9 mouse cellular contexts compared by ENCODE assay signal in genomic region chr1:121490241-121490640, GRCm38 (mm10). TPM values are rescaled to one million over a fixed set of nuclear protein-coding genes. Genes with fewer than 3 reads are reported as not detected.
DNase-seq lines count a peak whose midpoint lies in the region; ATAC-seq and TF ChIP-seq lines count a peak whose summit lies in the region.
"Had no signal": no experiment of that assay in that cellular context is flagged by ENCODE, and none has a peak within 500 bp of the region (broad histone marks: within the 10 kb centered on the region; RNA-seq: fewer than 3 reads in every experiment).

No protein-coding gene starts in this region.

- H3K27me3 ChIP-seq in heart, postnatal 0 days (ENCODE audit: control insufficient read depth, insufficient read depth, low read length): no peaks in the 10 kb centered on the region
- no peaks in the 10 kb centered on the region for H3K27me3 ChIP-seq in heart, embryonic 10.5 days (ENCODE audit: insufficient read depth, poor library complexity, severe bottlenecking)
- no peaks in the 10 kb centered on the region for H3K27me3 ChIP-seq in ES-Bruce4 (ENCODE audit: control insufficient read depth, insufficient read depth, low read length, poor library complexity, severe bottlenecking)
- no peaks in the 10 kb centered on the region for H3K27me3 ChIP-seq in limb, embryonic 13.5 days
- H3K27me3 ChIP-seq in small intestine, adult 2 months (ENCODE audit: control insufficient read depth, insufficient read depth, low read length): no peaks in the 10 kb centered on the region

- TF ChIP-seq EP300 in heart, postnatal 0 days (IDR thresholded peaks at IDR 0.05; ENCODE audit: low read depth): no peak
- no peak for TF ChIP-seq EP300 in ES-Bruce4 (IDR thresholded peaks at IDR 0.05; ENCODE audit: insufficient read depth, low read depth, low read length)

- no peak overlapping the region for H3K4me2 ChIP-seq in heart, postnatal 0 days (ENCODE audit: low read depth, low read length)
- no peak overlapping the region for H3K4me2 ChIP-seq in limb, embryonic 13.5 days (replicated peaks)

- no peaks in the 10 kb centered on the region for H3K4me1 ChIP-seq in heart, postnatal 0 days (ENCODE audit: control insufficient read depth, insufficient read depth)
- no peaks in the 10 kb centered on the region for H3K4me1 ChIP-seq in heart, embryonic 10.5 days
- no peaks in the 10 kb centered on the region for H3K4me1 ChIP-seq in ES-Bruce4 (ENCODE audit: control insufficient read depth, insufficient read depth, low read length)
- no peaks in the 10 kb centered on the region for H3K4me1 ChIP-seq in limb, embryonic 13.5 days
- H3K4me1 ChIP-seq in small intestine, adult 2 months (ENCODE audit: control insufficient read depth, insufficient read depth, insufficient read length, low read length): no peaks in the 10 kb centered on the region

- no peak for ATAC-seq in heart, postnatal 0 days (ENCODE audit: insufficient read depth, low read depth)
- 0 out of 2 replicates have a peak, but pooled peaks have one; percentile 40 for ATAC-seq in limb, embryonic 13.5 days (ENCODE audit: low FRiP score, low read depth)

- H3K9ac ChIP-seq in heart, postnatal 0 days (replicated peaks; ENCODE audit: low read depth, low read length): no peak overlapping the region
- no peak overlapping the region for H3K9ac ChIP-seq in ES-Bruce4 (ENCODE audit: low read depth, poor library complexity, severe bottlenecking)
- H3K9ac ChIP-seq in limb, embryonic 13.5 days: no peak overlapping the region

- H3K9me3 ChIP-seq in heart, postnatal 0 days (replicated peaks; ENCODE audit: control insufficient read depth, low read length): no peaks in the 10 kb centered on the region
- H3K9me3 ChIP-seq in heart, embryonic 10.5 days: no peaks in the 10 kb centered on the region
- H3K9me3 ChIP-seq in ES-Bruce4 (replicated peaks; ENCODE audit: control insufficient read depth, insufficient read depth, low read length, poor library complexity, severe bottlenecking): no peaks in the 10 kb centered on the region
- no peaks in the 10 kb centered on the region for H3K9me3 ChIP-seq in limb, embryonic 13.5 days

- H3K36me3 ChIP-seq in heart, postnatal 0 days (replicated peaks; ENCODE audit: control insufficient read depth, insufficient read depth, low read length): peaks cover 82% of the 10 kb centered on the region
- peaks cover 58% of the 10 kb centered on the region for H3K36me3 ChIP-seq in heart, embryonic 10.5 days
- no peaks in the 10 kb centered on the region for H3K36me3 ChIP-seq in ES-Bruce4 (ENCODE audit: control insufficient read depth, insufficient read depth, low read length, poor library complexity, severe bottlenecking)
- peaks cover 74% of the 10 kb centered on the region for H3K36me3 ChIP-seq in limb, embryonic 13.5 days
- H3K36me3 ChIP-seq in small intestine, adult 2 months (ENCODE audit: control insufficient read depth, insufficient read depth, low read length): peaks cover 47% of the 10 kb centered on the region

- no peak for DNase-seq in heart, postnatal 0 days (ENCODE audit: low spot score)
- no peak for DNase-seq in heart, embryonic 10.5 days (ENCODE audit: low spot score)
- DNase-seq in brain, embryonic 14.5 days (ENCODE audit: low read depth): peak; percentile 42
- DNase-seq in induced T-regulatory cell, adult 2 months (ENCODE audit: low read depth): peak; percentile 19
- no peak for DNase-seq in cerebellum, adult 9-10 months

- TF ChIP-seq POLR2A in ES-Bruce4 (IDR thresholded peaks at IDR 0.05; ENCODE audit: insufficient read depth, low read length): no peak
- TF ChIP-seq POLR2A in brain, embryonic 14.5 days (IDR thresholded peaks at IDR 0.05; ENCODE audit: borderline replicate concordance, extremely low read depth, insufficient read depth, insufficient read length, poor library complexity, severe bottlenecking): no peak
- no peak for TF ChIP-seq POLR2A in small intestine, adult 2 months (IDR thresholded peaks at IDR 0.05; ENCODE audit: low read depth, low read length)

- TF ChIP-seq CTCF in heart, postnatal 0 days (IDR thresholded peaks at IDR 0.05; ENCODE audit: low read depth): peak; percentile 57
- TF ChIP-seq CTCF in ES-Bruce4 (IDR thresholded peaks at IDR 0.05; ENCODE audit: low read depth, low read length): peak; percentile 59
- TF ChIP-seq CTCF in brain, embryonic 14.5 days (IDR thresholded peaks at IDR 0.05; ENCODE audit: borderline replicate concordance, extremely low read depth, insufficient read depth, insufficient read length): peak; percentile 59; the same call in 1 of the 2 replicates
- peak; percentile 62; the same call in 1 of the 2 replicates for TF ChIP-seq CTCF in small intestine, adult 2 months (IDR thresholded peaks at IDR 0.05; ENCODE audit: extremely low read depth, insufficient read length, insufficient replicate concordance, low read depth, low read length)

- H3K27ac ChIP-seq in heart, postnatal 0 days (ENCODE audit: low read depth): no peak overlapping the region
- no peak overlapping the region for H3K27ac ChIP-seq in heart, embryonic 10.5 days
- H3K27ac ChIP-seq in ES-Bruce4 (ENCODE audit: insufficient read depth, low read length): no peak overlapping the region
- no peak overlapping the region for H3K27ac ChIP-seq in limb, embryonic 13.5 days
- H3K27ac ChIP-seq in small intestine, adult 2 months (ENCODE audit: insufficient read depth, low read depth, low read length): no peak overlapping the region

- WGBS in heart, postnatal 0 days: 27% methylated on average over 5 of the region's 5 CpGs
- 34% methylated on average over 5 of the region's 5 CpGs for WGBS in heart, embryonic 10.5 days
- WGBS in limb, embryonic 13.5 days: 38% methylated on average over 5 of the region's 5 CpGs
- WGBS in small intestine, adult 2 months: 52% methylated on average over 5 of the region's 5 CpGs

- no peak overlapping the region for H3K4me3 ChIP-seq in heart, postnatal 0 days (ENCODE audit: low read depth, low read length)
- no peak overlapping the region for H3K4me3 ChIP-seq in heart, embryonic 10.5 days
- H3K4me3 ChIP-seq in ES-Bruce4 (ENCODE audit: low read depth, low read length): no peak overlapping the region
- no peak overlapping the region for H3K4me3 ChIP-seq in limb, embryonic 13.5 days
- no peak overlapping the region for H3K4me3 ChIP-seq in small intestine, adult 2 months (ENCODE audit: low read depth, low read length)

RNA-seq across cellular contexts. Expression of gene Htr5b, which starts 38.0 kb away (rescaled TPM):
- not detected in 2 replicates for total RNA-seq in heart, postnatal 0 days (2014; rRNA removed; ENCODE audit: low replicate concordance)
- polyA plus RNA-seq in heart, postnatal 0 days (2015; fragmentation: Nextera tagmentation; extraction: Ambion mirVana): not detected in 2 replicates
- 0.09 TPM in 1 of 2 replicates, not detected in the other for polyA plus RNA-seq in heart, embryonic 10.5 days (2016; fragmentation: Nextera tagmentation; extraction: Ambion mirVana)
- not detected in 2 replicates for polyA plus RNA-seq in ES-Bruce4 (2011; ENCODE audit: insufficient read depth, insufficient read length, low read depth, missing spikeins)
- polyA plus RNA-seq in brain, embryonic 14.5 days (2012; rRNA removed): 0.55 and 0.88 TPM in 2 replicates
- 0.38 and 0.47 TPM in 2 replicates for polyA plus RNA-seq in limb, embryonic 13.5 days (2015; fragmentation: Nextera tagmentation; extraction: Ambion mirVana)
- polyA plus RNA-seq in small intestine, adult 2 months (2012; rRNA removed): not detected in 2 replicates
- polyA plus RNA-seq: large intestine, adult 2 months had no signal

RNA-seq across cellular contexts. Expression of gene Ccdc93, which starts 59.4 kb away (rescaled TPM):
- 3.9 and 4.9 TPM in 2 replicates for total RNA-seq in heart, postnatal 0 days (2014; rRNA removed; ENCODE audit: low replicate concordance)
- 4.5 and 4.7 TPM in 2 replicates for polyA plus RNA-seq in heart, postnatal 0 days (2015; fragmentation: Nextera tagmentation; extraction: Ambion mirVana)
- 6.8 and 9.0 TPM in 2 replicates for polyA plus RNA-seq in heart, embryonic 10.5 days (2016; fragmentation: Nextera tagmentation; extraction: Ambion mirVana)
- 18.3 and 21.9 TPM in 2 replicates for polyA plus RNA-seq in ES-Bruce4 (2011; ENCODE audit: insufficient read depth, insufficient read length, low read depth, missing spikeins)
- polyA plus RNA-seq in brain, embryonic 14.5 days (2012; rRNA removed): 17.0 and 18.7 TPM in 2 replicates
- 12.6 and 16.3 TPM in 2 replicates for polyA plus RNA-seq in limb, embryonic 13.5 days (2015; fragmentation: Nextera tagmentation; extraction: Ambion mirVana)
- polyA plus RNA-seq in small intestine, adult 2 months (2012; rRNA removed): 2.9 and 5.4 TPM in 2 replicates

Comparison
In these comparisons a context has a peak if more than half of its experiments do, and no peak if none do; other contexts are left out.
1. DNase-seq: peak in brain, embryonic 14.5 days (single experiment) and induced T-regulatory cell, adult 2 months (single experiment); none in heart, postnatal 0 days (single experiment), heart, embryonic 10.5 days (single experiment) and cerebellum, adult 9-10 months (single experiment).
2. Peak in every context shown above with its lines, with median percentiles within 50 percentile points of each other: CTCF ChIP-seq.